Mouse (Mus musculus): ENCODE measurements around the gene Sspn. TPM values are rescaled to one million over a fixed set of nuclear protein-coding genes. Genes with fewer than 3 reads are reported as not detected.

Sspn gene
- polyA plus RNA-seq, 1 experiment from 2014 or later = 3.6 TPM

DNA sequence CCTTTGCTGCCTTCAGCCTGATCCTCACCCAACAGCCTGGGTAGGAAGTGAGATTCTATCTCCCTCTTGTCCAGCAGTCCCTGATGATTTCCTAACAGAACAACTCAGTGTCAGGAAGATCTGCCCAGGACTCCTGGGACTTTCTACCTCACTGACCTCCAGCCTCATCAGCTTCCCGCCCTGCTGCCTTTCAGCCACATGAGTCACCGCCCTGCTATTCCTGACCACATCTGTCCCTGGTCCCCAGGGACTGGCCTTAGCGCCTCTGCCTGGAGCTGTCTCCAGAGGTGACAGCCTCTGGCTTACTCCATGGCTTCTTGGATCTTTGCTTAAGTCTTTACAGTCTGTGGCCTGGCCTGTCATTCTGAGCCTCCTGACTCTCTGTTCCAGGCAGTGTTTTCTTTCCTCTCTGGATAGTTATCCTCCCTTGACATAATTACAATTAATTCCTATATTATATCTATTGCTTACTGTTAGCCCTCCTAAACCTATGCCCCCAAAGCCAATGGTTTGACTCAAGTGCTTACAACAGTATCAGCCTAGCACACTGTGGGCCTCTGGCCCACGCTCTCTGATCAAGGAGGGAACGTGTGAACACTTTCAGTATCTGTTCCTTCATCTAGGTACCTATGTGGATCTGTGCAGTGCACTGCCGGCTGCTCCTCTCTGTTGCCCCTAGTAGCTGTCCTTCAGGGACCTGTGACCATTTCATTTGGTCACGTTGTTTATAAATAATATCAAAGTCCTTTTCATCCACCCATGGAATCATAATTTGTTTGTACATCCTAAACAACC, 25.1 kb upstream of the Sspn start:
- no peaks in the 10 kb centered on the region for H3K4me1 ChIP-seq (replicated peaks; ENCODE audit: control insufficient read depth, insufficient read depth, low read length)
- TF ChIP-seq CTCF (IDR thresholded peaks at IDR 0.05; ENCODE audit: low read depth) = no peak
- H3K27me3 ChIP-seq (replicated peaks; ENCODE audit: control insufficient read depth, insufficient read depth, low read length) = no peaks in the 10 kb centered on the region
- H3K4me3 ChIP-seq (ENCODE audit: low read depth, low read length) = no peak overlapping the region
- H3K27ac ChIP-seq (ENCODE audit: low read depth, low read length) = no peak overlapping the region
- no peak for ATAC-seq
- H3K9me3 ChIP-seq (ENCODE audit: control insufficient read depth) = no peaks in the 10 kb centered on the region
- H3K9ac ChIP-seq (ENCODE audit: low read depth, low read length) = no peak overlapping the region
- 70% methylated on average over 7 of the region's 7 CpGs for WGBS
- H3K4me2 ChIP-seq (replicated peaks; ENCODE audit: low read depth) = no peak overlapping the region
- no peaks in the 10 kb centered on the region for H3K36me3 ChIP-seq (ENCODE audit: control insufficient read depth, insufficient read depth)

DNA sequence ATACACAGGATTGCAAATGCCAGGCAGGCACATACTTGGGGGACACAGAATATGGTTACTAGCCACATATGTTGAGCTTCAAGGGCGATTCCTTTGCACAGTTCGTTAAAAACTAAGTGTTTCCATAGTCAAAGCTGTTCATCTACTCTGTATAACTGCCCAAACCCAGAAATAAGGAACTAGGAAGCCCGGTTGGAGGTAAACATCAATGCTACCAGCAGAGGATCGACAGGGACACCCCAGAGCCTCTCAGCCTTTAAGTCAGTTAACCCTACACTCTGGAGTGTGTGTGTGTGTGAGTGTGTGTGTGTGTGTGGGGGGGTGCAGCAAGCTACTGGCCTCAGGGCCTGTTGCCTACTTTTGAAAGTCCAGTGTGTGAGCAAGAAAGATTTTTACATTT, 21.5 kb upstream of the Sspn start:
- no peak for TF ChIP-seq CTCF (IDR thresholded peaks at IDR 0.05; ENCODE audit: low read depth)
- Histone ChIP-seq H3K4me2 (replicated peaks; ENCODE audit: low read depth) (no peak overlapping the region), H3K36me3 (ENCODE audit: control insufficient read depth, insufficient read depth) (no peaks in the 10 kb centered on the region), H3K9ac (ENCODE audit: low read depth, low read length) (no peak overlapping the region), H3K4me3 (ENCODE audit: low read depth, low read length) (no peak overlapping the region), H3K27me3 (replicated peaks; ENCODE audit: control insufficient read depth, insufficient read depth, low read length) (no peaks in the 10 kb centered on the region), H3K27ac (ENCODE audit: low read depth, low read length) (no peak overlapping the region), H3K4me1 (replicated peaks; ENCODE audit: control insufficient read depth, insufficient read depth, low read length) (no peaks in the 10 kb centered on the region), H3K9me3 (ENCODE audit: control insufficient read depth) (no peaks in the 10 kb centered on the region)
- no peak for ATAC-seq
- 73% methylated on average over 4 of the region's 4 CpGs for WGBS

DNA sequence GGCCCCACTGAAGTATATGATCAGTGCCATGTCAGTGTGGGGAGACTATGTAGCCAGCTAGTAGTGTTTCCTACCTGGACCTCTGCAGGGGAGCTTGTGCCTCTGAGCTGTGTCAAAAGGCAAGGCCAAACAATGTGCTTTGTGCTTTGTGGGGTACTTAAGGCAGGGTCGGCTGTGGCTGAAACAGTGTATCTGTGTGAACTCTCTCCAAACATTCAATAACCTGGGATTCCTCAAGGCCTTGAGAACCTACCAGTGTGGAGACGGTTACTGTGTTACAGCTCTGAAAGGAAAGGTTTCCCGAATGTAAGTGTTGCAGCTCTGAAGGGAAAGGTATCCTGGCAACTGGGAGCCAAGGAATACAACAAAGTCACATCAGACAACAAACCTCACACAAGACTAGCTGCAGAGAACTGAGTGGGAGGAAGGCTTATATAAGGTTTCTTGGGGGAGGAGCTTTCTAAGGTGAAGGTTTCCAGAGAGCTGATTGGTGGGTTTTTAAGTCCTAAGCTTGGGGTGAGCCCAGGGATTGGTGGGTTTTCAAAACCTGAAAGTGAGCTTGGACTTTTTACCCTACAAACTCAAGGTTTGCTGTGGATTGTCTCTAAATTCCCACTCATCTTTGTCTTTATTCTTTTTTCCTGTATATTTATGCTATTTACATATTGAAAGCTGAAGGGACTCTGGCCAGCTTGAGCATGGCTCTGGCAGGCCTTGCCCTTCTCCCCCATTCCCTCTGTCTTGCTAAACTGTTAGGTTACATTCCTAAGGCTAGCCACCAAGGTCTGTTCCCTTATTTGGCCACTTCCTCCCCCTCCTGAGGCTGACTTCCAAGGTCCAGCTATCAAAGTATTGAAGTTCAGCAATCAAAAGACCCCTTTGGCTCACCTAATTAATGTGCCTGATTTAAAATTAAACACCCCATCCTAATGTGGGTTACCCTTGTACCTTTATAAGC, 20.7 kb upstream of the Sspn start:
- WGBS = 63% methylated on average over 3 of the region's 3 CpGs
- no peaks in the 10 kb centered on the region for H3K9me3 ChIP-seq (ENCODE audit: control insufficient read depth)
- H3K9ac ChIP-seq (ENCODE audit: low read depth, low read length) = no peak overlapping the region
- no peak overlapping the region for H3K27ac ChIP-seq (ENCODE audit: low read depth, low read length)
- H3K4me2 ChIP-seq (replicated peaks; ENCODE audit: low read depth) = no peak overlapping the region
- ATAC-seq = no peak
- no peaks in the 10 kb centered on the region for H3K4me1 ChIP-seq (replicated peaks; ENCODE audit: control insufficient read depth, insufficient read depth, low read length)
- H3K36me3 ChIP-seq (ENCODE audit: control insufficient read depth, insufficient read depth) = no peaks in the 10 kb centered on the region
- TF ChIP-seq CTCF (IDR thresholded peaks at IDR 0.05; ENCODE audit: low read depth) = no peak
- no peak overlapping the region for H3K4me3 ChIP-seq (ENCODE audit: low read depth, low read length)
- no peaks in the 10 kb centered on the region for H3K27me3 ChIP-seq (replicated peaks; ENCODE audit: control insufficient read depth, insufficient read depth, low read length)

DNA sequence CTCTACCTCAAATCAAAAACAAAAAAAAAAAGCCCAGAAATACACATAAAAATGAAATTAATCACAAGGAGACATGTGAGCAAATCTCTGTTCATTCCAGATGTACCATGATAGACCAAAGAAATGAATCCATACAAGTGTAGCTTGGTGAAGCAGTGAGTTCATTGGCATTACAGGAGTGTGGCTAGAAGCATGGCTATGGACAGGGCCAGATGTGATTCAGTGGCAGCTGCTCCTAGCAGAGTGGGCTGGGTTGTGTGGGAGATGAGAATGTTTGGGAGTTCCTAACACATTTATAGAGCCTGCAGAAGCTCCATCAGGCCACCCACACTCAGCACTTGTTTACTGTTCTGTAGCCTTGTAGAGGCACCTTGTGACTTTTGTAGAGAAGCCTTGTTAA, 19.2 kb upstream of the Sspn start:
- H3K4me3 ChIP-seq (ENCODE audit: low read depth, low read length) = no peak overlapping the region
- H3K36me3 ChIP-seq (ENCODE audit: control insufficient read depth, insufficient read depth) = no peaks in the 10 kb centered on the region
- H3K9ac ChIP-seq (ENCODE audit: low read depth, low read length) = no peak overlapping the region
- no peaks in the 10 kb centered on the region for H3K9me3 ChIP-seq (ENCODE audit: control insufficient read depth)
- no peaks in the 10 kb centered on the region for H3K27me3 ChIP-seq (replicated peaks; ENCODE audit: control insufficient read depth, insufficient read depth, low read length)
- H3K4me1 ChIP-seq (replicated peaks; ENCODE audit: control insufficient read depth, insufficient read depth, low read length) = no peaks in the 10 kb centered on the region
- no peak for ATAC-seq
- no peak overlapping the region for H3K27ac ChIP-seq (ENCODE audit: low read depth, low read length)
- H3K4me2 ChIP-seq (replicated peaks; ENCODE audit: low read depth) = no peak overlapping the region
- no peak for TF ChIP-seq CTCF (IDR thresholded peaks at IDR 0.05; ENCODE audit: low read depth)

- Histone ChIP-seq H3K36me3 (ENCODE audit: control insufficient read depth, insufficient read depth) (no peaks in the 10 kb centered on the region), H3K9me3 (ENCODE audit: control insufficient read depth) (no peaks in the 10 kb centered on the region), H3K9ac (ENCODE audit: low read depth, low read length) (no peak overlapping the region), H3K4me1 (replicated peaks; ENCODE audit: control insufficient read depth, insufficient read depth, low read length) (no peaks in the 10 kb centered on the region), H3K27ac (ENCODE audit: low read depth, low read length) (no peak overlapping the region), H3K4me3 (ENCODE audit: low read depth, low read length) (no peak overlapping the region), H3K27me3 (replicated peaks; ENCODE audit: control insufficient read depth, insufficient read depth, low read length) (no peaks in the 10 kb centered on the region), H3K4me2 (replicated peaks; ENCODE audit: low read depth) (no peak overlapping the region)
- WGBS = 89% methylated on average over 2 of the region's 2 CpGs
- ATAC-seq = no peak
- no peak for TF ChIP-seq CTCF (IDR thresholded peaks at IDR 0.05; ENCODE audit: low read depth)
Observed at GRCm38 (mm10) chr6:145915435-145915834, 16.0 kb upstream of the Sspn start.

DNA sequence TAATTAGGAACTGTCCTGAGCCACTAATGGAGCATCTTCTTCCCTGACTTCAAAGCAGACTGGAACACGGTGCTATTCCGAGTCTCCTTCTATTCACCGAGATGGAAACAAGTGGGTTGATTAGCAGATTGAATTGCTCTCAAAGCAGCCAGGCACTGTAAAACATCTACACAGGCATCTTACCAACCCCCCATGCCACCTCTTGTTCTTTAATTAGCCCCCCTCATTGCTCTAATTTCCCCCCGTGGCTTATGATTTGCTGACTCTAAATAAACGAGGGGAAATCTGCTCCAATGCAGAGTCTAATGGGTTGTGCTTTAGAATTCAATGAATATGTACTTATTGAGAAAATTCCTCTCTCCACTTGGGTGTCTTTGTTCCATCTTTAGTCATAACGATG, 15.0 kb upstream of the Sspn start:
- no peak for ATAC-seq
- no peak for TF ChIP-seq CTCF (IDR thresholded peaks at IDR 0.05; ENCODE audit: low read depth)
- Histone ChIP-seq H3K27ac (ENCODE audit: low read depth, low read length) (no peak overlapping the region), H3K36me3 (ENCODE audit: control insufficient read depth, insufficient read depth) (no peaks in the 10 kb centered on the region), H3K4me2 (replicated peaks; ENCODE audit: low read depth) (no peak overlapping the region), H3K27me3 (replicated peaks; ENCODE audit: control insufficient read depth, insufficient read depth, low read length) (no peaks in the 10 kb centered on the region), H3K4me1 (replicated peaks; ENCODE audit: control insufficient read depth, insufficient read depth, low read length) (no peaks in the 10 kb centered on the region), H3K9ac (ENCODE audit: low read depth, low read length) (no peak overlapping the region), H3K9me3 (ENCODE audit: control insufficient read depth) (no peaks in the 10 kb centered on the region), H3K4me3 (ENCODE audit: low read depth, low read length) (no peak overlapping the region)
- 66% methylated on average over 6 of the region's 6 CpGs for WGBS

Data from intestine, postnatal 0 days (tissue).